In genomic region chr14:113651296-113651695, GRCm38 (mm10) we compare ENCODE assay signal across 30 mouse cellular contexts.
"Had no signal": no experiment of that assay in that cellular context is flagged by ENCODE, and none has a peak within 500 bp of the region (broad histone marks: within the 10 kb centered on the region; RNA-seq: fewer than 3 reads in every experiment).

No protein-coding gene starts in this region.

- H3K36me3 ChIP-seq: limb, embryonic 10.5 days; limb, embryonic 12.5 days; limb, embryonic 13.5 days; limb, embryonic 15.5 days; liver, embryonic 12.5 days; liver, embryonic 13.5 days; liver, embryonic 15.5 days; lung, embryonic 15.5 days; midbrain, embryonic 10.5 days; midbrain, embryonic 12.5 days; midbrain, embryonic 13.5 days; midbrain, embryonic 15.5 days; neural tube, embryonic 12.5 days had no signal

- H3K27ac ChIP-seq: limb, embryonic 10.5 days; limb, embryonic 12.5 days; limb, embryonic 13.5 days; limb, embryonic 15.5 days; liver, embryonic 12.5 days; liver, embryonic 13.5 days; liver, embryonic 14.5 days; liver, embryonic 15.5 days; lung, embryonic 15.5 days; macrophage; midbrain, embryonic 10.5 days; midbrain, embryonic 12.5 days; midbrain, embryonic 13.5 days; midbrain, embryonic 15.5 days; neural tube, embryonic 12.5 days had no signal

- H3K27me3 ChIP-seq: limb, embryonic 12.5 days; limb, embryonic 13.5 days; limb, embryonic 15.5 days; liver, embryonic 12.5 days; liver, embryonic 13.5 days; liver, embryonic 15.5 days; lung, embryonic 15.5 days; megakaryocyte, embryonic 14.5 days; midbrain, embryonic 12.5 days; midbrain, embryonic 13.5 days; midbrain, embryonic 15.5 days; neural tube, embryonic 12.5 days had no signal

- H3K9me3 ChIP-seq: limb, embryonic 10.5 days; limb, embryonic 12.5 days; limb, embryonic 13.5 days; limb, embryonic 15.5 days; liver, embryonic 12.5 days; liver, embryonic 13.5 days; liver, embryonic 15.5 days; lung, embryonic 15.5 days; midbrain, embryonic 10.5 days; midbrain, embryonic 12.5 days; midbrain, embryonic 13.5 days; midbrain, embryonic 15.5 days; neural tube, embryonic 12.5 days had no signal

- H3K4me3 ChIP-seq: limb, embryonic 10.5 days; limb, embryonic 12.5 days; limb, embryonic 13.5 days; limb, embryonic 15.5 days; liver, embryonic 12.5 days; liver, embryonic 13.5 days; liver, embryonic 15.5 days; lung, embryonic 15.5 days; megakaryocyte, embryonic 14.5 days; midbrain, embryonic 10.5 days; midbrain, embryonic 12.5 days; midbrain, embryonic 13.5 days; midbrain, embryonic 15.5 days; myocyte; neural tube, embryonic 12.5 days had no signal

- DNase-seq: left cerebral cortex, postnatal 4 days; liver, embryonic 13.5 days; liver, postnatal 0 days; lung, adult 18-20 months; lung, adult 2 months; lung, embryonic 14.5 days; lung, postnatal 10 days; lung, postnatal 14 days; lung, postnatal 36 days; lung, postnatal 4 days; midbrain, embryonic 14.5 days had no signal

- ATAC-seq: liver, embryonic 12.5 days; liver, postnatal 0 days; lung, postnatal 0 days; midbrain, embryonic 13.5 days; midbrain, embryonic 15.5 days; midbrain, embryonic 16.5 days had no signal

- H3K4me1 ChIP-seq: limb, embryonic 10.5 days; limb, embryonic 12.5 days; limb, embryonic 13.5 days; limb, embryonic 15.5 days; liver, embryonic 12.5 days; liver, embryonic 13.5 days; liver, embryonic 15.5 days; lung, embryonic 15.5 days; megakaryocyte, embryonic 14.5 days; midbrain, embryonic 10.5 days; midbrain, embryonic 12.5 days; midbrain, embryonic 13.5 days; midbrain, embryonic 15.5 days; neural tube, embryonic 12.5 days had no signal

- H3K9ac ChIP-seq: limb, embryonic 12.5 days; limb, embryonic 13.5 days; limb, embryonic 15.5 days; liver, embryonic 12.5 days; liver, embryonic 13.5 days; liver, embryonic 14.5 days; liver, embryonic 15.5 days; liver, postnatal 0 days; lung, embryonic 14.5 days; lung, embryonic 15.5 days; midbrain, embryonic 12.5 days; midbrain, embryonic 13.5 days; midbrain, embryonic 15.5 days; neural tube, embryonic 12.5 days had no signal

- H3K4me2 ChIP-seq: limb, embryonic 12.5 days; limb, embryonic 13.5 days; limb, embryonic 15.5 days; liver, embryonic 12.5 days; liver, embryonic 13.5 days; liver, embryonic 15.5 days; lung, embryonic 14.5 days; lung, embryonic 15.5 days; midbrain, embryonic 11.5 days; midbrain, embryonic 12.5 days; midbrain, embryonic 13.5 days; midbrain, embryonic 15.5 days; neural tube, embryonic 12.5 days had no signal
